Mouse (Mus musculus) testis, adult 2 months (tissue): ENCODE measurements at regions not wholly inside any gene's neighbourhood (a gene's known extent, or its start where the extent isn't known, plus 50 kb on each side); places are given as distances from the start of the nearest gene placed in this dataset.

Experiments
- CTCF ChIP-seq: fragments of 200-500 bp; IDR thresholded peaks from 2 replicates; pipeline ENCODE4 v1.5.1; 2012; ENCODE audit warnings: low read depth, mild to moderate bottlenecking, inconsistent platforms, low read length, moderate library complexity; ENCODE audit not compliant: control insufficient read depth, insufficient read depth, insufficient replicate concordance
- POLR2A ChIP-seq: fragments of 200-500 bp; IDR thresholded peaks from 2 replicates; pipeline ENCODE4 v1.6.1; 2012; ENCODE audit warnings: low read depth, mild to moderate bottlenecking, inconsistent platforms, low read length, moderate library complexity; ENCODE audit not compliant: control insufficient read depth

DNA sequence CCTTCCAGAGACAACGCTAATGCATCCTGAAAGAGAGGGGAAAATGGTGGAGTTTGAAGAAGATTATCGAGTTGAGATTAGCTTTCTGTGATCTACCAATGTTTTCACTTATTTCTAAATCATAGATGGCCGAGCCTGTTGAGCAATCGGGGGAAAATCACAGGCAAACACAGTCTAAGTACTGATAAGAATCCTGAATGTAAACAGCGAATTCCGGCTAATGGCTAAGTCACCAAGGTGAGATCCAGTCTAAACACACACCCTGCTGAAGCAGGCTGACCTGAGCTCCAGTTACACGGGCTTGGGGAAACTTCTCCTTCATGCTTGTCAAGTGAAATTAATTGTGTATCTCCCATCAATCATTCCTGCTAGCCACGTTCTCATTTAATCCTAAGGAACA is 103.4 kb downstream of the Sox2 start:
- TF ChIP-seq POLR2A (no peak), CTCF (no peak)
